Mouse (Mus musculus): Measurements from ENCODE around the gene Ehhadh.

Gene Ehhadh

GRCm38 (mm10) chr16:21787516-21788353 is at the start of gene Ehhadh:
Gene Ehhadh (minus strand): TSS chr16:21787807.
- DNase-seq, result peak; percentile 36 to 41

DNA sequence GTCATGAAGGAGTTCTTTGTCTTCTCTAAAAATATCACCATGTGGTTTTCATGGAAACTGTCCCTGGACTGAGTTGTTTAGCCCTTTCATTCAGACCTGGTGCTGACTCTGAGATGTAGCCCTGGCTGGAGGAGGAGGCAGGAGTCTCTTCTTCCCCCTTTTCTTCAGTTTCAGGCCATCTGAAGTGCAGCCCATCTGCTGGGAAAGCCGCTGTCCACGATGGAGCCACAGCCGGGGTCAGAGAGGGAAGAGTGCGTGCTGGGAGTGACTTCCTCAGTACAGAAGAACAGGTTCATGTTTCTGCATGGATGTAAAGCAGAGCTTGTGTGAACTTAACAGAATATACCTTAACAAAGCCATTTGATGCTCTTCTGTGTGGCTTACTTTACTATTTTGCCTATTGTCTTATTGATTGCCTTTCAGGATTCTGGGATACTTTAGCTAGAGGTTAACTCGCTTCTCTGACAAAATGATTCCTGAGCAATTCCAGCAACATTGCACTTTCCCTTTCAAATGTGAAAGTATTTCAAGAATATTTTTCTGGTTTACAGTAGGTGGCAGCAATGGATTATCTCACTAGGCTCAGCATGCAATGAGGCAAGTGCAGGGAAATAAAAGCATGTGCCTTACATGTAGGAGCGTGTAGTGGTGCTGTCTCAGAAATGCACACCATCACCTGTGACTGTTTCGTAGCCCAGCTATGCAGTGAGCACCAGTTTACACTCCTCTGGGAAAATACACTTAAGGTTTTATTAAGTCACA is 48.9 kb upstream of the Ehhadh start:
- DNase-seq, result no peak

DNA sequence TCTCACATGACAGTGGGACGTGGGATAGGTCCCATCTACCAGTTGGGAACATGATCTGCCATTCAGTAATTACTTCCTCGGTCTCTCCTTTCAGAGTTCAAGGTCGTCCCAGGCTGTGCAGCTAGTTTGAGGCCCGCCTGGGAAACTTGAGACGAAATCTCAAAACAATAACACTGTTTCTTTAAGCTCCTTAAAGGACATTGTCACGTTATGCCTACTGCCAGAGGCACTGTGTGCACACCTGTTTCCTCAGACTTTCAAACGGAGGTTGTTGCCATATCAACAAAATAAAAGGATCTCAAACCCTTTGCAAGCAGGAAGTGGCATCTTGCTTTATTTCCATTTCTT is 48.0 kb upstream of the Ehhadh start:
- DNase-seq, result no peak

DNA sequence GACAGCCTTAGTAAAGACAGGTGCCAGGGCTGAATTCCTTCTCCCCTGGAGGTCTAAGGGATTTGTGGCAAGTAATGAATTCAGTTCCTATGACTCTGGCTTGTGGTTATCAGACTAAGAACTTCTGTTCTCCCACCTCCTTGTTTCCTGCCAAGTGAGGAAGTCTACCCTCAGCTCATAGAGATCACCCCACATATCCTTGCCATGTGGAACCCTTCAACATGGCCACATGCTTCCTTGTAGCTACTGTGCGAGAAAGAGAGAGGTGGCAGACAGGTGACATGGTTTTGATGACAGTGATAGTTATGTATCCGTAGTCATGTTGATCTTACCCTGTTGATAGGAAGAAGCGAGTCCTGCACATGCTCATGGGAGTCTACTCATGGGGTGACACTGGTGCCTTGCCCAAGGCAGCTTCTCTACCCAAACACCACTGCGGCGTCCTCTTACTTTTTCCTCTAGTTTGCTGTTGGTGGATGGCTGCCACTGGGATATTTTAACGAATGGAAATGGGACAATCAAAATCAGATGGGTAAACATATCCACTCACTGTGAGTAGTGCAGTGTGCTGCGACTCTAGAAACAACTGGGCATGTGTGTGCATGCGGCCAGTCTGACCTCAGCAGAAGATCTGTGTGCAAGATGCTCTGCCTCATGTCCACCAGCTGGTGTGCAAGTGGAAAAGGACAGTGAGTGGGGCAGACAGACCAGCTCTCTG is 47.4 kb upstream of the Ehhadh start:
- DNase-seq, result no peak

GRCm38 (mm10) chr16:21833970-21834369 is 46.4 kb upstream of the Ehhadh start:
- DNase-seq, result no peak

DNA sequence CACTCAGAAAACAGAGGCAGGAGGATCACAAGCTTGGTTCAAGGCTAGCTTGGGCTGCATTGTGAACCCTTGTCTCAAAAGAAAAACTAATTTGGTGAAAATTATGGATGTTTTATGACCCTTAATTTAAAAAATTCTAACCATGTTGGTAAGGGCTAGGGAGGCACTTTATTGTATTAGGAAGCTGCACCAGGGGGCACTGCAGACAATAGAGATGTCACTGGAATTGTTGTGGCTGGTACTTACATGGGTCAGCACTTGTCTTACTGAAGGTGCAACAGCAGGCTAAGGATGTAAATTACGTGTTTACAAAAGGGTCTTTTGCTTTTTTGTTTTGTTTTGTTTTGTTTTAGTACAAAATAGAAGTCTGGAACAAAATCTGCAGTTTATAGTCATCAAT is 45.9 kb upstream of the Ehhadh start:
- DNase-seq, result no peak

DNA sequence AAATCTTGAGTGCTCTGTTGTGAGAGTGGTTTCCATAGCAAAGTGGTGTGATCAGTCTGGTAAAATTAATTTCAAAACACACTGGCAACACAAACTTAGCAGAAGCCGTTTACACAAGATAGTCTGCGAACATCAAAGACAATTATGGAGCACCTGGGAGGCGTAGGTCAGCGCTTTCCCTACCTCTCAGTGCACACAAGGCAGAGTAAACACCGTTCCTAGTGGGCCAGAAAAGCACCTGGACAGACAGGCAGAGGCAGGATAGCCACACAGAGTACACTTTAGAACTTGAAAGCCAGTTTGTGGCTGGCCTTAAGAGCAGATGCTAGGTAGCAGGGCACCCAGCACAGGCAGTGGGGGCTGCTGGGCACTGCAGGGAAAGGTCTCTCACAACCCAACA is 44.2 kb upstream of the Ehhadh start:
- DNase-seq, result no peak

- no peak for DNase-seq
These were observed 43.2 kb upstream of the Ehhadh start for GRCm38 (mm10) chr16:21830784-21831183.

DNA sequence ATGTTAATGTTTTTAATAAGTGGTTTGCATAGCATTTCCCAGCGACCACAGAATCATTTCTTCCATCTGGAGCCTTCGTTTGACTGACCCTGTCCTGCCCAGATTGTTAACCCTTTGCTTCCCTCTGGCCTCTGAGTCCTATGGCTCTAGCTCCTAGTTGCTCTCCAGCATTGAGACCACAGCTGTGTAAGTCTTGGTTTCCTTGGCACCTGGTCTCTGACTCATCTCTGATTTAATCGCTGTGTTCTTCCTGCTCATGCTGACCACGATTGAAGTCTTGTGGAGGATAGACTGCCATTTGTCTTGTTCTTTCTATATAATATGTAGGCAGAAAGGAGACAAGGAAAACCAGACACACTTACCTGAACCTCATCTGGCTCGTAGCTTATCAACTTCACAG is 42.1 kb upstream of the Ehhadh start:
- DNase-seq, result no peak

- DNase-seq, result no peak
These were observed 40.0 kb upstream of the Ehhadh start for GRCm38 (mm10) chr16:21827581-21827980.

DNA sequence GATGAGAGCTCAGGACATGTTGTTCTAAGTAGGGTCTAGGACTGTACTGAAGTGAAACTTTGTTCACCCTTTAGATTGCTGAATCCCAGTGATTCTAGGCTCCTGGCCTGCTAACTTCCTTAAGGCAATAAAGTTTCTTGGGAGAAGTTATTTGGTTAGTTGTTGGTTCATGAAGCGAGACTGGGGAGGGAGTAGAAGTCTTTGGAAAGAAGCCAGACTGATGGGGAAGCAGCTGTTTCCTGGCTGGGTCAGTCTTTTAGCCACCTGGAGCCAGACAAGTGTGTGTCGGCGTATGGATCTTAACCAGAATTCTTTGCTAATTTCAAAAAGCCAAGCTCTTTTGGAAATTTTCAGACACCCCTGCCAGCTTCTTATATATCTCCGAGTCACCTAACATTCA is 39.5 kb upstream of the Ehhadh start:
- DNase-seq, result no peak

- DNase-seq, result no peak
These were observed 38.0 kb upstream of the Ehhadh start for GRCm38 (mm10) chr16:21825612-21826031.

GRCm38 (mm10) chr16:21818629-21819028 is 31.0 kb upstream of the Ehhadh start:
- no peak for DNase-seq

GRCm38 (mm10) chr16:21818132-21818531 is 30.5 kb upstream of the Ehhadh start:
- peak; percentile 42 to 46 for DNase-seq

DNA sequence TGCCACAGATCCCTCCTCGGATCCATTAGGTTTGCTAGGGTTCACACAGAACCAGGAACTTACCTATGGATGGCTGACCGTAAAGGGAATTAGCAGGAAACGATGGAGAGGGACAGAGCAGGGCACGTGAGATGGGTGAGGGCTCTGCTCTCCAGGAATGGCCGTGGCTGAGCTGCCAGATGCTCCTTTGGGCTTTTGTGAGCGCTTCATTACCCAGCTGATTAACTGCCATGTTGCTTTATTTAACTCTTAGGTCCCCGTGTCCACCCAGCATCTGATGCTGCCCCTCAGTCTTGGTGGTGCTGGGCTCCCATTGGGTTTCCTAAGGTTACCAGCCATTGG is 28.0 kb upstream of the Ehhadh start:
- no peak for DNase-seq

DNA sequence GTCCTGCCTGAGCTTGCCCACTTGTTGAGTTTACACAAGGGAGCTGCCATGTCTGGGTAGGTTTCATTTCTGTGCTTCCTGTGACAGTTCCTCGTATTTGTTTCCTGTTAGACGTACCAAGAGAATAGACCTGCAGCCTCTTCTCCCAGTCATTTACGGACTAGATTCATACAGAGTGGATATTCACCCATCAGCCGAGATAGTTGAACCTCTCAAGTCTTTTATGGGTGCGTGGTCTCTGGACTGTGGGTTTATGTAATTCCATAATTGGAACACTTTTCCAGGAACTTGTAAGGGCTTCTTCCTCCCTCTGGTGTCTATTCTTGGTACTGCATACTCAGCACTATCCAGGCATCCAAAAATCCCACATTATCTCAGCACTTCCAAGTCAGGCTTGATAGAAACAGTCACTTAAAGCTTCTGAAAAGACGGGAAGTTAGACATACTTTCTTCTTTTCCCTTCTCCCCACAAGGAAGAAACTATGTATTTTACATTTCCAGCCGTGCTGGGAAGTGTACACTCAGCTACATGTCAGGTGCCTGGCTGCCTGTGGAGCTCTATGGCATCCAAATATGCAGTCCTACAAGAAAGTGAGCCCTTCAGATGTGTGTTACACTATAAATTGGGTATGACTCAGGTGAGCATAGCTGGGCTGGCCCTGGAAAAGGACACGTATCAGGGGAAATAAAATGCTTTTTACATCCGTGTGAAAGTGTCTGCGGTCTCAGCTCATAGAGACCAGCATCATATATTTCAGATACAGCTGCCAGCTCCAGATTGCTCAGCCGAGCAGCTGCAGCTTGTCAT is 27.5 kb upstream of the Ehhadh start:
- DNase-seq, result peak; percentile 41 to 43

DNA sequence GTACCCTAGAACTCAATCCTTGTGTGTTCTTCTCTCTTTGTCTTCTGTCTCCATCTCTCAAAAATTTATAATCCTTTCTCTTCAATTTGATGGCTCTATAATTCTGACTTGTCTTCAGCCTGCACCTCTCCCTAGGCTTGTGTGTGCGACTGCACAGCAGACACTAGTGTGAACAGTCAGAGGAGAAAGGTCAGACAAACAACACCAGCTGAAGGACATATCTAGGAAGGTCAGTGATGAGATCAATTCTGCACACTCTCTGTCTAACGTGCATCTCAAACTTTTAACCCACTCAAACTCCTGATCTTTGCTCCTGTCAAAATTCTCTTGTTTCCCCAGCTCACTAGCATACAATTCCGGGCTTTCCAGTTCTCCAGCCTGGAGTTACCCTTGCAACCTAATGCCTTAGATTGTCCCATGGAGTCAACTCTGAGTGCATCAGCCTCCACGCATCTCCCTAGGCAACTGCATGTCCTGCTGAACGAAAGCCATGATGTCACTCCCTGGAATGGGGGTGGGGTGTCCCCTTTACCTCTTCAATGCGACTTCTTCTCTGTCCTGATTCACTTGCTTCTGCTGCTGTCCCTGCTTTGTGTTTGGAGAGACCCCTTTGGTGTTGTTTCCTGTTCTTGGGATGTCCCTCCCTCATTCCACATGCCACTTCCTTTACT is 25.7 kb upstream of the Ehhadh start:
- no peak for DNase-seq

DNA sequence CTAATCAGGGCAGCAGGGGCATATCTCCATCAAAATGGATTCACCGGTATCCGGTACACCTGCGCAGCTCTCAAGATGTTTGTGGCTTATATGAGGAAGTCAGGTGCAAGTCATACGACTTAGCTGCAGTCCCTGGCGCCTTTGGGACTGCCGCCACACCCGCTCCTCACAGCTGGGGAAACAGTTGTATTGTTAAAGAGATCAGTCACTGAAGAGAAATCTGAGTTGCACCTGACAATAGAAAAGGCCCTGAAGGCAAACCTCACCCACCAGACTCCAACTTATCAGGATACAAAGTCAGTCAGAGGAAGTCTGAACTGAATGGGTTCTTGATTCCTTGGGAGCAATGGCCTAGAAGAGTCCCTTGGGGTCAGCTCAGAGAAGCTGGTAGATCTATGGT is 20.2 kb upstream of the Ehhadh start:
- DNase-seq, result peak; percentile 33 to 51

GRCm38 (mm10) chr16:21806892-21807291 is 19.3 kb upstream of the Ehhadh start:
- no peak for DNase-seq

DNA sequence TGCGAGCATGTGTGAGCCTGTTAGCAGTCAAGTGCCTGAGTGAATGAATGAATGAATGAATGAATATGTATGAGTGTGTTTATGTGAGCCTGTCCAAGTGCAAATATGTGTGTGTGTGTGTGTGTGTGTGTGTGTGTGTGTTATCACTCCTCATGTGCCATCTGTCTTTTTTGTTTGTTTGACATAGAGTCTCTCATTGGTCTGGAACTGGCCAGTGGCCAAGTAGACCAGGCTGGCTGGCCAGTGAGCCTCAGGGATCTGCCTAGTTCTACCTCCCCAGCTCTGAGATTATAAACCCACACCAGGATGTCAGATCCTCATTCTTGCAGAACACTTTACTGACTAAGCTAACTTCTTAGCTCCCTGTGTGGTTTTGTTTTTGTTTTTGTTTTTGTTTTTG is 16.7 kb upstream of the Ehhadh start:
- no peak for DNase-seq

DNA sequence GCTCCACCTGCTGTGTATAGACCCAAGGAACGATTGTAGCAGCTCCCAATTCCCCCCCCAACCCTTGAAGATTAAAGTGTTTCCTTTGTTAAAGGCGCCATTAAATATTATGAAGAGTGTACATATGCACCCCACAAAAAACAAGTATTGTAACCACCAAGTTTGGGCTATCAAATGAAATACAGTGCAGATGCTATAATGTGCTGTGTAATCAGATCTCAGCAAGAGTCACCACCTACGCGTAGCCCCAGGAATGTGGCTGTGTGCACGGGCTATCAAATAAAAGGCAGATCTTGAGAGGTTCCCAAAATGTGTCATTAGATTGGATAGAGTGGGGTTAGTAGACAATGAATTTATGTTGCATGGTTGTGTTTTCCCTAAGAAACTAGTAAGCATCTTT is 7.5 kb upstream of the Ehhadh start:
- DNase-seq, result no peak

DNA sequence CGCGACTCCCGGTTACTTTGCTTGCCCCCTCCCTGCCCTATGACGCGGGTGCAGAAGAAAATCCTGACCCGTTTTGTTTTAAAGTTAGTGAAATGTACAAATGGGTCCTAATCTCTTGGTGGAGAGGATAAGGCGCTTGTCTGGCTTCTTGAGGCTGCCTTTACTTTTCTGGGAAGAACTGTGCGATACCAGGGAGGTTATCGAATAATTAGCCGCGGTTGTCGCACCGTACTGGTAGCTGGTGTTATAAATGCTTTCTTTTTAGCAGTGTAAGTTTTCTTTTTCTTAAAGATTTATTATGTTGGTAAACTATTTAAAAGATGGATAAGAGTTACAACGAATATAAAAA is 7.1 kb upstream of the Ehhadh start:
- no peak for DNase-seq

All from B cell, adult 2 months (primary cell).